Mouse (Mus musculus): ENCODE results near the gene Gm29797. TPM values are rescaled to one million over a fixed set of nuclear protein-coding genes. Genes with fewer than 3 reads are reported as not detected.

The Gm29797 gene
- polyA plus RNA-seq, 1 experiment from 2014 or later, result 0.68 TPM

- H3K9me3 ChIP-seq (ENCODE audit: control insufficient read depth, low read length), result no peaks in the 10 kb centered on the region
- no peaks in the 10 kb centered on the region for H3K36me3 ChIP-seq (ENCODE audit: control insufficient read depth, insufficient read depth, low read length)
- 3% methylated on average over 14 of the region's 14 CpGs for WGBS
- peak; percentile 74 for DNase-seq (ENCODE audit: low spot score)
- H3K4me2 ChIP-seq (ENCODE audit: low read depth, severe bottlenecking), result peak overlapping the region; percentile 33
- H3K4me3 ChIP-seq (ENCODE audit: low read depth, low read length), result no peak overlapping the region
- H3K9ac ChIP-seq (ENCODE audit: low read length), result peak overlapping the region; percentile 34; the same call in 1 of the 2 replicates
- peaks cover 30% of the 10 kb centered on the region for H3K4me1 ChIP-seq (ENCODE audit: control insufficient read depth, insufficient read depth, low read length)
- H3K27ac ChIP-seq (replicated peaks; ENCODE audit: low read depth, low read length), result peak overlapping the region; percentile 47; the same call in 1 of the 2 replicates
- H3K27me3 ChIP-seq (ENCODE audit: control insufficient read depth, insufficient read depth, low read length), result peaks cover 34% of the 10 kb centered on the region
- ATAC-seq (ENCODE audit: insufficient number of reproducible peaks, low FRiP score, low TSS enrichment, low read depth), result peak; percentile 15; the same call in 1 of the 2 replicates
Observed at GRCm38 (mm10) chr2:181675454-181675853, 18.6 kb downstream of the Gm29797 start.

DNA sequence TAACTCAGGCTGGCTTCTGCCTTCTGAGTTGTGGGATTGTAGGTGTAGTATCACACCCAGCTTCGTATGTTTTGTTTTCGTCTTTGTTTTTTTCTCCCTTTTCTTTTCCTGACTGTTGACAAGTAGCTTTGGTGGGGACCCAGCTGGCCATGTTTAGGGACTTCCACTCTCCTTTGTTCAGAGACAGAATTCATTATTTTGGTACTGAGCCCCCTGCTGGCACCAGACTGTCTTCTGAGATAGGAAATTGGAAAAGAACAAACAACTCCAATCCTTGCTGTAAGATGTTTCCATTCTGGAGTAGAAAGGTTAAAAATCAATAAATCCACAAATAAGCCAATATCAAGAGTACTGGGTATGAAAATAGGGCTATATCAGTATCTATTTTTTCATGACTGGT is 19.6 kb downstream of the Gm29797 start:
- Histone ChIP-seq H3K36me3 (ENCODE audit: control insufficient read depth, insufficient read depth, low read length) (no peaks in the 10 kb centered on the region), H3K4me3 (ENCODE audit: low read depth, low read length) (no peak overlapping the region), H3K9me3 (ENCODE audit: control insufficient read depth, low read length) (no peaks in the 10 kb centered on the region), H3K27ac (replicated peaks; ENCODE audit: low read depth, low read length) (no peak overlapping the region), H3K27me3 (ENCODE audit: control insufficient read depth, insufficient read depth, low read length) (peaks cover 24% of the 10 kb centered on the region), H3K4me2 (ENCODE audit: low read depth, severe bottlenecking) (no peak overlapping the region), H3K4me1 (ENCODE audit: control insufficient read depth, insufficient read depth, low read length) (peaks cover 32% of the 10 kb centered on the region), H3K9ac (ENCODE audit: low read length) (no peak overlapping the region)
- DNase-seq (ENCODE audit: low spot score) (no peak), ATAC-seq (ENCODE audit: insufficient number of reproducible peaks, low FRiP score, low TSS enrichment, low read depth) (no peak)
- 73% methylated on average over 2 of the region's 2 CpGs for WGBS

DNA sequence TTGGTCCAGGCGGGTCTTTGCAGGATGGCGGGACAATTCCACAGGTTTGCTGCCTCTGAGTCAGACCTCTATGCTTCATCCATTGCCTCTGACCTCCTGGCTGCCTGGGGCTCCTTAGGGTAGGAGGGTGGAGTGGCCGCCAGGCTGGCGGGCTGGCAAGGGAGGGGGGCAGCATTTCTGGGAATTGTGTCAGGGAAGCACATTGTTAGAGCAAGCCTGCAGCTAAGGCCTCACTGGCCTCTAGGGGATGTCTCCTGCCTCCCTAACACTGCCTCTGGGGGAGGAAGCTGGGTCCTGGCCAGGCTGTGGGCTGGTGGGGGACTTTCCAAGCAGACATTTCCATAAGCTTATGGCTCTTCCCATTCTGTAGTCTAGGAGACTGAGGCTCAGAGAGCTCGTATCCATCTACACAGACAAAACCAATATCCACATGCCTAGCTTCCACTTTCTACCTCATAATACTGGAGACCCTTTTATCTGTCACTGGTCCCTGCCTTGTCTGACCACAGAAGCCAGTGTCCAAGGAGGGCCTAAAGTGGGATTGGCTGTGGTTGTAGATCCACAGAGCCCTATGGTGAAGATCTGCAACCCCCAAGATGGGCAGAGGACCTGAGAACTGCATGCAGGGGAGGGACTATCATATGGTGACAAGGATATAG is 20.4 kb downstream of the Gm29797 start:
- H3K4me2 ChIP-seq (ENCODE audit: low read depth, severe bottlenecking), result no peak overlapping the region
- 0 out of 2 replicates have a peak overlapping the region, but pooled peaks have one; percentile 12 for H3K27ac ChIP-seq (replicated peaks; ENCODE audit: low read depth, low read length)
- H3K9ac ChIP-seq (ENCODE audit: low read length), result no peak overlapping the region
- peaks cover 16% of the 10 kb centered on the region for H3K27me3 ChIP-seq (ENCODE audit: control insufficient read depth, insufficient read depth, low read length)
- no peaks in the 10 kb centered on the region for H3K9me3 ChIP-seq (ENCODE audit: control insufficient read depth, low read length)
- no peaks in the 10 kb centered on the region for H3K36me3 ChIP-seq (ENCODE audit: control insufficient read depth, insufficient read depth, low read length)
- H3K4me3 ChIP-seq (ENCODE audit: low read depth, low read length), result no peak overlapping the region
- 66% methylated on average over 5 of the region's 5 CpGs for WGBS
- ATAC-seq (ENCODE audit: insufficient number of reproducible peaks, low FRiP score, low TSS enrichment, low read depth), result no peak
- no peak for DNase-seq (ENCODE audit: low spot score)
- H3K4me1 ChIP-seq (ENCODE audit: control insufficient read depth, insufficient read depth, low read length), result peaks cover 32% of the 10 kb centered on the region

GRCm38 (mm10) chr2:181677755-181678098 is 20.9 kb downstream of the Gm29797 start:
- 0 out of 2 replicates have a peak overlapping the region, but pooled peaks have one; percentile 12 for H3K27ac ChIP-seq (replicated peaks; ENCODE audit: low read depth, low read length)
- H3K36me3 ChIP-seq (ENCODE audit: control insufficient read depth, insufficient read depth, low read length), result no peaks in the 10 kb centered on the region
- peaks cover 32% of the 10 kb centered on the region for H3K4me1 ChIP-seq (ENCODE audit: control insufficient read depth, insufficient read depth, low read length)
- peaks cover 11% of the 10 kb centered on the region for H3K27me3 ChIP-seq (ENCODE audit: control insufficient read depth, insufficient read depth, low read length)
- no peak overlapping the region for H3K9ac ChIP-seq (ENCODE audit: low read length)
- no peak overlapping the region for H3K4me3 ChIP-seq (ENCODE audit: low read depth, low read length)
- DNase-seq (ENCODE audit: low spot score) (no peak), ATAC-seq (ENCODE audit: insufficient number of reproducible peaks, low FRiP score, low TSS enrichment, low read depth) (no peak)
- H3K9me3 ChIP-seq (ENCODE audit: control insufficient read depth, low read length), result no peaks in the 10 kb centered on the region
- H3K4me2 ChIP-seq (ENCODE audit: low read depth, severe bottlenecking), result no peak overlapping the region
- 58% methylated on average over 3 of the region's 3 CpGs for WGBS

DNA sequence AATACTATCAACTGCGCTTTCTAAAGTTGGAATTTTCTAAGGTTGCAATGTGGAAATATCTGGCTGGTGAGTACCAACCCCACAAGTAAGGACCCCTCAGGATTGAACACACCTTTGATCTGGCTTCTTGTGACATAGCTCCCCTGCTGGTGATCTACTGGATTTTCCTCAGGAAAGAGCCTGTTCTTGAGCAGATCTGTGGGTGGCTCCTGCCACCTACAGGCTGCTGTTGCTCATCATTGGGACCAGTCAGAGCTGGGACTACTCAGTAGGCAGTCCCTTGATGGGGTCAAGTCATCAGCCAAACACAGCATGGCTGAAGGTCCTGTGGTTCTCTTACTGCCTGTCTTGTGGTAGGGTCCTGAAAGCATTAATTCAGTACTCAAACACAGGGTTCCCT is 21.9 kb downstream of the Gm29797 start:
- no peaks in the 10 kb centered on the region for H3K36me3 ChIP-seq (ENCODE audit: control insufficient read depth, insufficient read depth, low read length)
- WGBS, result 42% methylated on average over 1 of the region's 1 CpGs
- DNase-seq (ENCODE audit: low spot score), result peak; percentile 79
- H3K9ac ChIP-seq (ENCODE audit: low read length), result no peak overlapping the region
- peak; percentile 52; the same call in 1 of the 2 replicates for ATAC-seq (ENCODE audit: insufficient number of reproducible peaks, low FRiP score, low TSS enrichment, low read depth)
- no peak overlapping the region; the same call in 1 of the 2 replicates for H3K4me2 ChIP-seq (ENCODE audit: low read depth, severe bottlenecking)
- no peaks in the 10 kb centered on the region for H3K9me3 ChIP-seq (ENCODE audit: control insufficient read depth, low read length)
- H3K4me3 ChIP-seq (ENCODE audit: low read depth, low read length), result no peak overlapping the region
- peaks cover 28% of the 10 kb centered on the region for H3K4me1 ChIP-seq (ENCODE audit: control insufficient read depth, insufficient read depth, low read length)
- H3K27me3 ChIP-seq (ENCODE audit: control insufficient read depth, insufficient read depth, low read length), result peaks cover 4% of the 10 kb centered on the region
- no peak overlapping the region for H3K27ac ChIP-seq (replicated peaks; ENCODE audit: low read depth, low read length)

DNA sequence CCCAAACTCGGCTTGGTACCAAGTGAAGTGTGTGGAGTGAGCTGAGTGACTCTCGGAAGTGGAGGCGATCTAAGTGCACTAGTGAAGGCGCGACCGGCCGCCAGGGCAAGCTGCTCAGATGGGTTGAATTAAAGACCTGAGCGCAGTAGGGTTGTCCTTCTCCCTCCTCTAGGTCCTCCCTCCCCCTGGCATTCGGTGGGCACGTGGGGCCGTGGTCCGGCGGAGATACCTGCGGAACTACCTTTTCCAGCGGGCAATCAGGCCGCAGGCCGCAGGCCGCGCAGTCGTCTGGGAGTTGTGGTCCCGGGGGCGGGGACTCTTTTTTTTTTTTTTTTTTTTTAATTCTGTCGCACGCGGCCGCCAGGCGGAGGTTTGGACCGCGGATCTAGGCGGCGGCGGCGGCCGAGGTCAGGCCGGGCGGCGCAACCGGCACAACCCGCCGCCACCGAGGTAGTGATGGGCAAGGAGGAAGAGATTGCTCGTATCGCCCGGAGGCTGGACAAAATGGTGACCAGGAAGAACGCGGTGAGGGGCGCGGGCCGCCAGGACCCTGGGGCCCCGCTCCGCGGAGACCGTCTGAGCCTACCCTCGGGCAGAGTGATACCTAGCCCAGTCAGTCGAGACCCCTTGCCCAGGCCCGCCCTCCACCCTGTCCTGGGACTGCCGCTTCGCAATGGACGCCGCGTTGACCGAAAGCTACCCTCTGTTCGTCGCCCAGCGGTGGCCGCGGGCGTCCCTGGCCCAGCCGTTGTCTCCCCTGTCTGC is 23.3 kb downstream of the Gm29797 start, which contains the start of gene Tcea2:
Tcea2 (plus strand) TSS at position 360 of the 765 bp plus-strand sequence.
- no peaks in the 10 kb centered on the region for H3K27me3 ChIP-seq (ENCODE audit: control insufficient read depth, insufficient read depth, low read length)
- peak within 1 kb of the TSS; percentile 90 for H3K9ac ChIP-seq (ENCODE audit: low read length)
- WGBS, result 0% methylated on average over 68 of the region's 69 CpGs
- H3K9me3 ChIP-seq (ENCODE audit: control insufficient read depth, low read length), result no peaks in the 10 kb centered on the region
- H3K4me1 ChIP-seq (ENCODE audit: control insufficient read depth, insufficient read depth, low read length), result peaks cover 21% of the 10 kb centered on the region
- H3K4me2 ChIP-seq (ENCODE audit: low read depth, severe bottlenecking), result peak within 1 kb of the TSS; percentile 88
- peak within 1 kb of the TSS; percentile 69 for H3K4me3 ChIP-seq (ENCODE audit: low read depth, low read length)
- ATAC-seq (ENCODE audit: insufficient number of reproducible peaks, low FRiP score, low TSS enrichment, low read depth) (peak; percentile 56; the same call in 1 of the 2 replicates), DNase-seq (ENCODE audit: low spot score) (peak; percentile 85)
- H3K27ac ChIP-seq (replicated peaks; ENCODE audit: low read depth, low read length), result peak within 1 kb of the TSS; percentile 10; the same call in 1 of the 2 replicates
- H3K36me3 ChIP-seq (ENCODE audit: control insufficient read depth, insufficient read depth, low read length), result no peaks in the 10 kb centered on the region

DNA sequence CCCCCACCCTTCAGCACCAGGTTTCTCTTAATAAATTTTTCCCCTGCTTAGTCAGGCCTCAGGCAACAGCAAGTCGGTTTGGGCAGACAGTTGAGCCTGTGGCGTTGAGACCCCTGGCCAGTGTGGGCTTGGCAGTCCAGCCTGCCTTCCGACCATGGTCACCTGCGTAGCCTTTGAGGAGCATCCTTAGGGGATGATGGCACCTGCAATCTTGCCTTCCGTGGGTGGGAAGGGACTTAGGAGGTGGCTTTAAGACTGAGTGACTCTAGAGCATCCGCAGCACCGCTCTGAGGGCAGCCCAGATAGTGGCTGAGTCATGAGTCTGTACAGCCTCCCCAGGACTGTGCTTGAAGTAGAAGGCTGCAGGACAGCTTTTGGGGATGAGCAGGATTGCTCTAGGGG is 23.9 kb downstream of the Gm29797 start:
- no peak for DNase-seq (ENCODE audit: low spot score)

GRCm38 (mm10) chr2:181681978-181682377 is 25.1 kb downstream of the Gm29797 start:
- H3K4me3 ChIP-seq (ENCODE audit: low read depth, low read length), result no peak overlapping the region
- no peak overlapping the region for H3K27ac ChIP-seq (replicated peaks; ENCODE audit: low read depth, low read length)
- H3K27me3 ChIP-seq (ENCODE audit: control insufficient read depth, insufficient read depth, low read length), result no peaks in the 10 kb centered on the region
- no peak for ATAC-seq (ENCODE audit: insufficient number of reproducible peaks, low FRiP score, low TSS enrichment, low read depth)
- no peak overlapping the region for H3K4me2 ChIP-seq (ENCODE audit: low read depth, severe bottlenecking)
- peaks cover 13% of the 10 kb centered on the region for H3K4me1 ChIP-seq (ENCODE audit: control insufficient read depth, insufficient read depth, low read length)
- no peak for DNase-seq (ENCODE audit: low spot score)
- no peaks in the 10 kb centered on the region; the same call in 1 of the 2 replicates for H3K36me3 ChIP-seq (ENCODE audit: control insufficient read depth, insufficient read depth, low read length)
- WGBS, result 94% methylated on average over 1 of the region's 1 CpGs
- no peak overlapping the region for H3K9ac ChIP-seq (ENCODE audit: low read length)
- no peaks in the 10 kb centered on the region for H3K9me3 ChIP-seq (ENCODE audit: control insufficient read depth, low read length)

More for the DNA sequence above, 23.9 kb downstream of the Gm29797 start:
- Histone ChIP-seq H3K9ac (ENCODE audit: low read length) (peak overlapping the region; percentile 90), H3K27ac (replicated peaks; ENCODE audit: low read depth, low read length) (no peak overlapping the region), H3K27me3 (ENCODE audit: control insufficient read depth, insufficient read depth, low read length) (no peaks in the 10 kb centered on the region), H3K4me2 (ENCODE audit: low read depth, severe bottlenecking) (peak overlapping the region; percentile 88), H3K36me3 (ENCODE audit: control insufficient read depth, insufficient read depth, low read length) (no peaks in the 10 kb centered on the region), H3K4me1 (ENCODE audit: control insufficient read depth, insufficient read depth, low read length) (peaks cover 15% of the 10 kb centered on the region), H3K9me3 (ENCODE audit: control insufficient read depth, low read length) (no peaks in the 10 kb centered on the region), H3K4me3 (ENCODE audit: low read depth, low read length) (peak overlapping the region; percentile 69)
- no peak for ATAC-seq (ENCODE audit: insufficient number of reproducible peaks, low FRiP score, low TSS enrichment, low read depth)
- 21% methylated on average over 7 of the region's 7 CpGs for WGBS
